Mouse (Mus musculus): ENCODE results near the gene N4bp2.

GRCm38 (mm10) chr5:65831917-65832618 lies 68.7 kb downstream of the N4bp2 start:
- no peak for TF ChIP-seq POLR2A (IDR thresholded peaks at IDR 0.05; ENCODE audit: control insufficient read depth, extremely low read depth, insufficient read depth, low read length, poor library complexity)
- no peak for TF ChIP-seq CTCF (IDR thresholded peaks at IDR 0.05; ENCODE audit: borderline replicate concordance, control insufficient read depth, extremely low read depth, insufficient read depth, low read length, poor library complexity)
